Mouse (Mus musculus): ENCODE data around the gene Xpr1. TPM values are rescaled to one million over a fixed set of nuclear protein-coding genes. Genes with fewer than 3 reads are reported as not detected.

Xpr1 gene
- polyA plus RNA-seq, 1 experiment from 2014 or later, result 5.3 TPM

GRCm38 (mm10) chr1:155344019-155344418 lies 73.2 kb downstream of the Xpr1 start:
- Histone ChIP-seq H3K9me3 (replicated peaks; ENCODE audit: control insufficient read depth, low read length) (no peaks in the 10 kb centered on the region), H3K27ac (replicated peaks; ENCODE audit: low read depth, low read length) (no peak overlapping the region), H3K9ac (replicated peaks; ENCODE audit: low read length) (no peak overlapping the region), H3K4me1 (ENCODE audit: control insufficient read depth, insufficient read depth, low read length) (no peaks in the 10 kb centered on the region), H3K27me3 (ENCODE audit: control insufficient read depth, insufficient read depth, low read length) (no peaks in the 10 kb centered on the region), H3K4me2 (ENCODE audit: low read depth, low read length) (no peak overlapping the region), H3K36me3 (replicated peaks; ENCODE audit: control insufficient read depth, insufficient read depth, low read depth, low read length) (no peaks in the 10 kb centered on the region), H3K4me3 (ENCODE audit: low read depth, low read length) (no peak overlapping the region)
- WGBS, result 85% methylated on average over 2 of the region's 2 CpGs
- no peak for DNase-seq (ENCODE audit: low spot score)
- ATAC-seq (replicated peaks; ENCODE audit: insufficient number of reproducible peaks, low FRiP score, low TSS enrichment, low read depth), result no peak

- H3K36me3 ChIP-seq (replicated peaks; ENCODE audit: control insufficient read depth, insufficient read depth, low read depth, low read length), result no peaks in the 10 kb centered on the region
Observed at GRCm38 (mm10) chr1:155339622-155340021, 77.6 kb downstream of the Xpr1 start.

GRCm38 (mm10) chr1:155337315-155337714 lies 79.9 kb downstream of the Xpr1 start:
- Histone ChIP-seq H3K9ac (replicated peaks; ENCODE audit: low read length) (no peak overlapping the region), H3K27me3 (ENCODE audit: control insufficient read depth, insufficient read depth, low read length) (no peaks in the 10 kb centered on the region), H3K9me3 (replicated peaks; ENCODE audit: control insufficient read depth, low read length) (no peaks in the 10 kb centered on the region), H3K4me3 (ENCODE audit: low read depth, low read length) (no peak overlapping the region), H3K36me3 (replicated peaks; ENCODE audit: control insufficient read depth, insufficient read depth, low read depth, low read length) (no peaks in the 10 kb centered on the region), H3K4me1 (ENCODE audit: control insufficient read depth, insufficient read depth, low read length) (no peaks in the 10 kb centered on the region), H3K27ac (replicated peaks; ENCODE audit: low read depth, low read length) (no peak overlapping the region), H3K4me2 (ENCODE audit: low read depth, low read length) (no peak overlapping the region)
- DNase-seq (ENCODE audit: low spot score), result no peak
- no peak for ATAC-seq (replicated peaks; ENCODE audit: insufficient number of reproducible peaks, low FRiP score, low TSS enrichment, low read depth)
- WGBS, result 89% methylated on average over 4 of the region's 4 CpGs

More at GRCm38 (mm10) chr1:155339622-155340021, 77.6 kb downstream of the Xpr1 start:
- H3K27ac ChIP-seq (replicated peaks; ENCODE audit: low read depth, low read length), result no peak overlapping the region
- WGBS, result 73% methylated on average over 2 of the region's 2 CpGs
- no peak overlapping the region for H3K4me2 ChIP-seq (ENCODE audit: low read depth, low read length)
- no peak overlapping the region for H3K4me3 ChIP-seq (ENCODE audit: low read depth, low read length)
- no peaks in the 10 kb centered on the region for H3K4me1 ChIP-seq (ENCODE audit: control insufficient read depth, insufficient read depth, low read length)
- H3K9ac ChIP-seq (replicated peaks; ENCODE audit: low read length), result no peak overlapping the region
- H3K27me3 ChIP-seq (ENCODE audit: control insufficient read depth, insufficient read depth, low read length), result no peaks in the 10 kb centered on the region
- DNase-seq (ENCODE audit: low spot score) (no peak), ATAC-seq (replicated peaks; ENCODE audit: insufficient number of reproducible peaks, low FRiP score, low TSS enrichment, low read depth) (no peak)
- H3K9me3 ChIP-seq (replicated peaks; ENCODE audit: control insufficient read depth, low read length), result no peaks in the 10 kb centered on the region

GRCm38 (mm10) chr1:155335963-155336362 lies 81.3 kb downstream of the Xpr1 start:
- ATAC-seq (replicated peaks; ENCODE audit: insufficient number of reproducible peaks, low FRiP score, low TSS enrichment, low read depth), result no peak
- Histone ChIP-seq H3K4me2 (ENCODE audit: low read depth, low read length) (no peak overlapping the region), H3K4me3 (ENCODE audit: low read depth, low read length) (no peak overlapping the region), H3K9me3 (replicated peaks; ENCODE audit: control insufficient read depth, low read length) (no peaks in the 10 kb centered on the region), H3K27me3 (ENCODE audit: control insufficient read depth, insufficient read depth, low read length) (no peaks in the 10 kb centered on the region), H3K9ac (replicated peaks; ENCODE audit: low read length) (no peak overlapping the region), H3K4me1 (ENCODE audit: control insufficient read depth, insufficient read depth, low read length) (no peaks in the 10 kb centered on the region), H3K27ac (replicated peaks; ENCODE audit: low read depth, low read length) (no peak overlapping the region), H3K36me3 (replicated peaks; ENCODE audit: control insufficient read depth, insufficient read depth, low read depth, low read length) (no peaks in the 10 kb centered on the region)
- DNase-seq (ENCODE audit: low spot score), result no peak
- 64% methylated on average over 6 of the region's 6 CpGs for WGBS

GRCm38 (mm10) chr1:155322183-155322582 lies 95.0 kb downstream of the Xpr1 start:
- H3K4me3 ChIP-seq (ENCODE audit: low read depth, low read length), result no peak overlapping the region
- no peaks in the 10 kb centered on the region for H3K36me3 ChIP-seq (replicated peaks; ENCODE audit: control insufficient read depth, insufficient read depth, low read depth, low read length)
- H3K4me2 ChIP-seq (ENCODE audit: low read depth, low read length), result no peak overlapping the region
- no peak overlapping the region for H3K27ac ChIP-seq (replicated peaks; ENCODE audit: low read depth, low read length)
- no peaks in the 10 kb centered on the region for H3K9me3 ChIP-seq (replicated peaks; ENCODE audit: control insufficient read depth, low read length)
- no peak for ATAC-seq (replicated peaks; ENCODE audit: insufficient number of reproducible peaks, low FRiP score, low TSS enrichment, low read depth)
- no peak for DNase-seq (ENCODE audit: low spot score)
- 67% methylated on average over 1 of the region's 1 CpGs for WGBS
- H3K9ac ChIP-seq (replicated peaks; ENCODE audit: low read length), result no peak overlapping the region
- H3K4me1 ChIP-seq (ENCODE audit: control insufficient read depth, insufficient read depth, low read length), result no peaks in the 10 kb centered on the region
- no peaks in the 10 kb centered on the region for H3K27me3 ChIP-seq (ENCODE audit: control insufficient read depth, insufficient read depth, low read length)

GRCm38 (mm10) chr1:155320091-155320833 lies 97.0 kb downstream of the Xpr1 start:
- Histone ChIP-seq H3K9ac (replicated peaks; ENCODE audit: low read length) (no peak overlapping the region), H3K27ac (replicated peaks; ENCODE audit: low read depth, low read length) (no peak overlapping the region), H3K4me3 (ENCODE audit: low read depth, low read length) (no peak overlapping the region), H3K9me3 (replicated peaks; ENCODE audit: control insufficient read depth, low read length) (no peaks in the 10 kb centered on the region), H3K4me1 (ENCODE audit: control insufficient read depth, insufficient read depth, low read length) (no peaks in the 10 kb centered on the region), H3K27me3 (ENCODE audit: control insufficient read depth, insufficient read depth, low read length) (no peaks in the 10 kb centered on the region), H3K4me2 (ENCODE audit: low read depth, low read length) (no peak overlapping the region), H3K36me3 (replicated peaks; ENCODE audit: control insufficient read depth, insufficient read depth, low read depth, low read length) (no peaks in the 10 kb centered on the region)
- DNase-seq (ENCODE audit: low spot score) (no peak), ATAC-seq (replicated peaks; ENCODE audit: insufficient number of reproducible peaks, low FRiP score, low TSS enrichment, low read depth) (no peak)
- WGBS, result 80% methylated on average over 7 of the region's 7 CpGs

GRCm38 (mm10) chr1:155319513-155319912 lies 97.7 kb downstream of the Xpr1 start:
- DNase-seq (ENCODE audit: low spot score) (no peak), ATAC-seq (replicated peaks; ENCODE audit: insufficient number of reproducible peaks, low FRiP score, low TSS enrichment, low read depth) (no peak)
- no peaks in the 10 kb centered on the region for H3K27me3 ChIP-seq (ENCODE audit: control insufficient read depth, insufficient read depth, low read length)
- H3K4me2 ChIP-seq (ENCODE audit: low read depth, low read length), result no peak overlapping the region
- H3K9me3 ChIP-seq (replicated peaks; ENCODE audit: control insufficient read depth, low read length), result no peaks in the 10 kb centered on the region
- no peak overlapping the region for H3K4me3 ChIP-seq (ENCODE audit: low read depth, low read length)
- WGBS, result 86% methylated on average over 4 of the region's 4 CpGs
- H3K27ac ChIP-seq (replicated peaks; ENCODE audit: low read depth, low read length), result no peak overlapping the region
- no peak overlapping the region for H3K9ac ChIP-seq (replicated peaks; ENCODE audit: low read length)
- no peaks in the 10 kb centered on the region for H3K4me1 ChIP-seq (ENCODE audit: control insufficient read depth, insufficient read depth, low read length)
- no peaks in the 10 kb centered on the region for H3K36me3 ChIP-seq (replicated peaks; ENCODE audit: control insufficient read depth, insufficient read depth, low read depth, low read length)

- no peak overlapping the region for H3K9ac ChIP-seq (replicated peaks; ENCODE audit: low read length)
- H3K27me3 ChIP-seq (ENCODE audit: control insufficient read depth, insufficient read depth, low read length), result no peaks in the 10 kb centered on the region
- no peaks in the 10 kb centered on the region for H3K4me1 ChIP-seq (ENCODE audit: control insufficient read depth, insufficient read depth, low read length)
- no peak overlapping the region for H3K27ac ChIP-seq (replicated peaks; ENCODE audit: low read depth, low read length)
- ATAC-seq (replicated peaks; ENCODE audit: insufficient number of reproducible peaks, low FRiP score, low TSS enrichment, low read depth), result no peak
- no peak overlapping the region for H3K4me2 ChIP-seq (ENCODE audit: low read depth, low read length)
- no peak for DNase-seq (ENCODE audit: low spot score)
- H3K9me3 ChIP-seq (replicated peaks; ENCODE audit: control insufficient read depth, low read length), result no peaks in the 10 kb centered on the region
- no peaks in the 10 kb centered on the region for H3K36me3 ChIP-seq (replicated peaks; ENCODE audit: control insufficient read depth, insufficient read depth, low read depth, low read length)
- no peak overlapping the region for H3K4me3 ChIP-seq (ENCODE audit: low read depth, low read length)
- 67% methylated on average over 3 of the region's 3 CpGs for WGBS
Observed at GRCm38 (mm10) chr1:155311672-155312071, 105.5 kb downstream of the Xpr1 start.

Measured in embryonic facial prominence, embryonic 11.5 days (tissue).